Mouse (Mus musculus) left cerebral cortex, adult 11 months (tissue): ENCODE measurements around the gene Gstk1.

Experiments used
- DNase-seq: peaks from one replicate; pipeline ENCODE4 v3.0.0; 2022; ENCODE audit warnings: low spot score

The Gstk1 gene

GRCm38 (mm10) chr6:42245711-42246353 is at the start of gene Gstk1:
TSS of gene Gstk1 (plus strand) at chr6:42245935.
- DNase-seq: peak; percentile 57

GRCm38 (mm10) chr6:42197710-42198109 is 48.0 kb upstream of the Gstk1 start:
- DNase-seq: peak; percentile 61

- no peak for DNase-seq
Measured at GRCm38 (mm10) chr6:42199498-42199897, 46.2 kb upstream of the Gstk1 start.

GRCm38 (mm10) chr6:42215028-42215427 is 30.7 kb upstream of the Gstk1 start, which contains the start of gene Tas2r144:
TSS of gene Tas2r144 (plus strand) at chr6:42215328.
- DNase-seq: no peak

GRCm38 (mm10) chr6:42222286-42222685 is 23.4 kb upstream of the Gstk1 start:
- DNase-seq: no peak

GRCm38 (mm10) chr6:42225046-42225445 is 20.7 kb upstream of the Gstk1 start:
- DNase-seq: no peak

GRCm38 (mm10) chr6:42227240-42228101 is 18.3 kb upstream of the Gstk1 start:
- DNase-seq: no peak

- DNase-seq: no peak
Measured at GRCm38 (mm10) chr6:42229610-42230009, 16.1 kb upstream of the Gstk1 start.

- DNase-seq: peak; percentile 32
Measured at GRCm38 (mm10) chr6:42231191-42231590, 14.5 kb upstream of the Gstk1 start.

- DNase-seq: no peak
Measured at GRCm38 (mm10) chr6:42237276-42237805, 8.4 kb upstream of the Gstk1 start.

- no peak for DNase-seq
Measured at GRCm38 (mm10) chr6:42241311-42242045, 4.3 kb upstream of the Gstk1 start.

- no peak for DNase-seq
Measured at GRCm38 (mm10) chr6:42247173-42247572, 1.4 kb downstream of the Gstk1 start.

- DNase-seq: no peak
Measured at GRCm38 (mm10) chr6:42247981-42248380, 2.2 kb downstream of the Gstk1 start.

- no peak for DNase-seq
Measured at GRCm38 (mm10) chr6:42251791-42252190, 6.1 kb downstream of the Gstk1 start.

- DNase-seq: no peak
Measured at GRCm38 (mm10) chr6:42253103-42253502, 7.4 kb downstream of the Gstk1 start.

- DNase-seq: no peak
Measured at GRCm38 (mm10) chr6:42257303-42257863, 11.6 kb downstream of the Gstk1 start.

GRCm38 (mm10) chr6:42260430-42260829 is 14.7 kb downstream of the Gstk1 start:
- DNase-seq: no peak

- no peak for DNase-seq
Measured at GRCm38 (mm10) chr6:42261524-42262170, 15.9 kb downstream of the Gstk1 start, which contains the start of gene Tmem139. TSS of gene Tmem139 (plus strand) at chr6:42261970.

GRCm38 (mm10) chr6:42264626-42265312 is 19.0 kb downstream of the Gstk1 start, which contains the start of gene Casp2:
TSS of gene Casp2 (plus strand) at chr6:42264985.
- peak; percentile 98 for DNase-seq
